Mouse (Mus musculus) lung, postnatal 0 days (tissue): ENCODE measurements around the gene Oas1c.

ENCODE experiments used
- CTCF ChIP-seq: IDR thresholded peaks from 2 replicates; pipeline ENCODE4 v1.5.1; 2016; ENCODE audit warnings: antibody characterized with exemption, mild to moderate bottlenecking
- EP300 ChIP-seq: IDR thresholded peaks from 2 replicates; pipeline ENCODE4 v1.6.1; 2016; ENCODE audit warnings: antibody characterized with exemption, mild to moderate bottlenecking, control low read depth

DNA sequence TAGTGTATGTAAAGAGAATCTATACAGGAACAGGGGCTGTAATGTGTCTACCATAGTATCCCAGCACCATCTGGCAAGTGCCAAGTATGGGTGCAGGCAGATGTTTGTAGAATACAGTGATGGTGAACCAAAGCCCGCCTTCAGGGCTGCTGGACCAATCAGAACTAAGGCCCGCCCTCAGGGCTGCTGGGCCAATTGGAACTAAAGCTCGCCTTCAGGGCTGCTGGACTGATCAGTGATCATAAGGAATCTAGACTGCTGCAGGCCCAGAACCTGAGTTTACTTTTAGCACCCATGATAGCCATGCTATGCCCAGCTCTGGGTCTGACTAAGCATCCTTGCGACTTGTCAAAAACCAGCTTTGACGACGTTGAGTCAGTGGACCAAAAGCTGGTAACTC, 50.4 kb downstream of the Oas1c start:
- TF ChIP-seq EP300 (no peak), CTCF (no peak)
